Mouse (Mus musculus) stomach, postnatal 0 days (tissue): ENCODE measurements around the gene Grhpr. TPM values are rescaled to one million over a fixed set of nuclear protein-coding genes. Genes with fewer than 3 reads are reported as not detected.

Experiments
- ATAC-seq: fragments of 200-750 bp; cut with Nextera tagmentation; 2 replicates; pipeline ENCODE4 v1.8.0; 2017; ENCODE audit not compliant: low FRiP score, low TSS enrichment
- DNase-seq: peaks from one replicate; pipeline ENCODE4 v3.0.0-alpha.2; 2016; ENCODE audit warnings: low spot score
- H3K27ac ChIP-seq: fragments of 300-500 bp; sonication (generic); replicated peaks from 2 replicates; pipeline ENCODE4 v1.5.1; 2014; ENCODE audit warnings: mild to moderate bottlenecking, control low read depth
- H3K27me3 ChIP-seq: fragments of 300-500 bp; sonication (generic); 2 replicates; pipeline ENCODE4 v1.6.1; 2014; ENCODE audit warnings: low read length; ENCODE audit not compliant: control insufficient read depth, insufficient read depth
- H3K36me3 ChIP-seq: fragments of 300-500 bp; sonication (generic); 2 replicates; pipeline ENCODE4 v1.6.1; 2014; ENCODE audit warnings: low read length, mixed read lengths; ENCODE audit not compliant: control insufficient read depth, insufficient read depth
- H3K4me1 ChIP-seq: fragments of 300-500 bp; sonication (generic); replicated peaks from 2 replicates; pipeline ENCODE4 v1.6.1; 2014; ENCODE audit warnings: antibody characterized with exemption; ENCODE audit not compliant: control insufficient read depth, insufficient read depth
- H3K4me2 ChIP-seq: fragments of 300-500 bp; sonication (generic); replicated peaks from 2 replicates; pipeline ENCODE4 v1.6.1; 2014; ENCODE audit warnings: low read depth, mild to moderate bottlenecking, control low read depth, moderate library complexity
- H3K4me3 ChIP-seq: fragments of 300-500 bp; sonication (generic); 2 replicates; pipeline ENCODE4 v1.5.1; 2014; ENCODE audit warnings: low read depth, low read length, control low read depth
- H3K9ac ChIP-seq: fragments of 300-500 bp; sonication (generic); 2 replicates; pipeline ENCODE4 v1.6.1; 2014; ENCODE audit warnings: mild to moderate bottlenecking, low read length, control low read depth, mixed read lengths
- H3K9me3 ChIP-seq: fragments of 300-500 bp; sonication (generic); 2 replicates; pipeline ENCODE4 v1.6.1; 2016; ENCODE audit warnings: low read length; ENCODE audit not compliant: control insufficient read depth
- CTCF ChIP-seq: IDR thresholded peaks from 2 replicates; pipeline ENCODE4 v1.5.1; 2016; ENCODE audit warnings: antibody characterized with exemption, low read depth, mild to moderate bottlenecking, moderate library complexity
- EP300 ChIP-seq: optimal IDR thresholded peaks from 2 replicates; pipeline ENCODE3; 2016; ENCODE audit warnings: antibody characterized with exemption
- whole genome bisulfite sequencing: fragments of 180-500 bp; shearing (Covaris S2); extraction: QIAGEN DNeasy Blood & Tissue Kit; methylation state at CpG from one replicate; pipeline ENCODE4 v1.1.7; 2014; 5-methylcytosine and 5-hydroxymethylcytosine counted together
- polyA plus RNA-seq: library from polyadenylated mRNA; unstranded; fragments of >200 nt; fragmentation: Nextera tagmentation; extraction: Ambion mirVana; gene quantifications from 2 replicates; pipeline ENCODE4 v1.2.1, GENCODE M21; 2015

Gene Grhpr
- polyA plus RNA-seq, 1 experiment from 2014 or later: 57.3 TPM

DNA sequence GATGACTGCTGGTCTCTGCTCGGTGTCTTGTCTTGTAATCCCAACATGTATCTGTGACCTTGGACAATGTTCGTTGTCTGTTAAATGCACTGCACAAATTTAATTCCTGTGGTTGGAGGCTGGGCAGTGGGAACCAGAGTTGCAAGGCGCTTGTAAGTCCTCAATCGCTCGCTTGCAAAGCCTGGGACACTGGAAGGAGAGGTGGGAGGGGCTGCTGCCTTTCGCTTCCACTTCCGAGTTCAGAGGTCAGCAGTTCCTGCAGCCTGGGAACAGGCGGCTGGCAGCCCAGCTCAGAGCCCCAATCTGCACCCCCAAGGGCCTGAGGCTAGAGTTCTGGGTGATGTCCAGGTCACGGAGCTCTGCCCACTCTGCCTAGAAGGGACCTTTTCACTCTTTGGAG lies 28.2 kb upstream of the Grhpr start:
- no peak overlapping the region for H3K9ac ChIP-seq
- H3K4me2 ChIP-seq: no peak overlapping the region
- H3K27me3 ChIP-seq: no peaks in the 10 kb centered on the region
- no peak for TF ChIP-seq CTCF
- no peak for TF ChIP-seq EP300
- H3K36me3 ChIP-seq: no peaks in the 10 kb centered on the region
- H3K9me3 ChIP-seq: no peaks in the 10 kb centered on the region
- ATAC-seq (no peak), DNase-seq (no peak)
- 74% methylated on average over 9 of the region's 9 CpGs for WGBS
- no peaks in the 10 kb centered on the region for H3K4me1 ChIP-seq
- no peak overlapping the region for H3K27ac ChIP-seq
- H3K4me3 ChIP-seq: no peak overlapping the region

DNA sequence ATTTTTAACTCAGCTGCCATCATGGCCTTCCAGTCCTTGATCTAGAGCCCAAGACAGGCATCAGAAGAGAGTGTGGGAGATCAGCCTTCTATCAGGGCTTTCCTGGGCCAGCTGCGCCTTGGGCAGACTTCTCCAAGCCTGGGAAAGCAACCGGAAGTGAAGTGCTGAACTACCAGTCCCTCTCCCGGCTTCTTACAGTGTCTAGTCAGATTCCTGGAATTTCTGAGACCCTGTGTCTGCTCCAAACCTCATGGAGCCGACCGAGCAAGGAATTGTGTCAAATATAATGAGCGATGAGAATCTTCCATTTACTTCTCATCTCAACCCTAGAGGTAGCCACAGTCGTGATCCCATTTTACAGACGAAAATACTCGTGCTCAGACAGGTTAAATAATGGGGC lies 22.4 kb upstream of the Grhpr start:
- no peak overlapping the region for H3K4me2 ChIP-seq
- H3K4me1 ChIP-seq: no peaks in the 10 kb centered on the region
- no peak overlapping the region for H3K27ac ChIP-seq
- no peak overlapping the region for H3K9ac ChIP-seq
- H3K27me3 ChIP-seq: no peaks in the 10 kb centered on the region
- TF ChIP-seq EP300 (no peak), CTCF (no peak)
- no peak for DNase-seq
- no peak overlapping the region for H3K4me3 ChIP-seq
- H3K9me3 ChIP-seq: no peaks in the 10 kb centered on the region
- no peak for ATAC-seq
- 80% methylated on average over 9 of the region's 9 CpGs for WGBS
- H3K36me3 ChIP-seq: no peaks in the 10 kb centered on the region

DNA sequence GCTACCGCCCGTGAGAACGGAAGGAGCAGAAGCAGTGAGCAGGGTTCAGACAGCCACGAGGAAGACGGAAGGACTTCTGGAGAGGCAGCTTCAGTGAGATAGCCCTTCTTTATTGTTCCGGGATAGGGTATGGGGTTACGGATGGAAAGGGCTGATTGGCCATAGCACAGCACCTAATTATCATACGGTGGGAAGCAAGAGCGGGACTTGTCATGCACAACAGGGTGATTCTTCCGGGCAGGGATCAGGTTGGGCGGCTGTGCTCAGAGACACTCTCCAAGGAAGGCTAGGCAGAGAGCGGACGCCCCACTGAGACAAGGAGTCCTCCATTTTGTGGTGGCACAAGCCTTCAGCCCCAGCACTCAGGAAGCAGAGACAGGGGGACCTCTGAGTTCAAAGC lies 22.0 kb upstream of the Grhpr start:
- H3K4me3 ChIP-seq: no peak overlapping the region
- H3K36me3 ChIP-seq: no peaks in the 10 kb centered on the region
- H3K27ac ChIP-seq: no peak overlapping the region
- ATAC-seq (no peak), DNase-seq (no peak)
- no peak overlapping the region for H3K4me2 ChIP-seq
- WGBS: 93% methylated on average over 13 of the region's 13 CpGs
- no peak overlapping the region for H3K9ac ChIP-seq
- H3K27me3 ChIP-seq: no peaks in the 10 kb centered on the region
- no peaks in the 10 kb centered on the region for H3K9me3 ChIP-seq
- TF ChIP-seq CTCF (no peak), EP300 (no peak)
- no peaks in the 10 kb centered on the region for H3K4me1 ChIP-seq

DNA sequence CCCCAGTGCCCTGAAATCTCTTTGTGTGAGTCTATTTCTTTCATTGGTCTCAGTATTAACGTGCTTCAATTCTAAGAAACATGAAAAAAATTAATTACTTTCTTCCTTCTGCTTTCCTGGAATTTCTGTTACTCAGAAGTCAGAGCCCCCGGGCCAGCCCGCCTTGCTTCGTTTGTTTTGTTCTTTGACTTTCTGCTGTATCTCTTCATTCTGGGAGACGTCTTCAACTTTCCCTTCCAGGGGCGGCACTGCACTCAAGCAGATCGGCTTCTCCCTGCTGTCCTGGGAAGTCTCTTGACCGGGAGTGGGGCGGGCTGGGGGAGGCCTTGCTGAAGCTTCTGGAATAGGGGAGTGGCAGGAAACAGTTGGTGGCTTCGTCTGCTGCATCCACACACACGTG lies 18.0 kb upstream of the Grhpr start:
- Histone ChIP-seq H3K9me3 (no peaks in the 10 kb centered on the region), H3K27me3 (no peaks in the 10 kb centered on the region), H3K4me1 (no peaks in the 10 kb centered on the region), H3K27ac (no peak overlapping the region), H3K4me3 (no peak overlapping the region), H3K9ac (no peak overlapping the region), H3K36me3 (no peaks in the 10 kb centered on the region), H3K4me2 (no peak overlapping the region)
- 55% methylated on average over 11 of the region's 11 CpGs for WGBS
- no peak for DNase-seq
- TF ChIP-seq CTCF (no peak), EP300 (no peak)
- ATAC-seq: no peak

DNA sequence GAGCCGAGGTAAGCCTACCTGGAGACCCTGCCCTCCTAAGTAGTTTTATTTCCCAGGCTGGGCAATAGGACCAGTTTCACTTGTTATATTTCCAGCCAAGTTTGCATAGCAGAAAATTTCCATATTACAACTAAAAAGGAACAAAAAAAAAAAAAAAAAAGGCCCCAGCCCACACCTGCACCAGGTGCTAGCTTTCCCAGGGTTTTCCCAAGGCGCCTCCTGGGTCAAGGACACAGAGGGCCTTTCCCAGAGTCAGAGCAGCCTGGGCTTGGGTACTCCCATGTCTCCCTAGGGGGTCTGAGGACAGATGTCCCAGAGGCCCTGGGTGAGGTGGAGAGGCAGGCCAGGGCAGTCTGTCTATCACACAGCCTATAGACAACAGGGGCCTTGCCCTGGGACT lies 16.0 kb upstream of the Grhpr start:
- H3K4me2 ChIP-seq: no peak overlapping the region
- no peaks in the 10 kb centered on the region for H3K36me3 ChIP-seq
- no peak for TF ChIP-seq EP300
- TF ChIP-seq CTCF: no peak
- H3K4me3 ChIP-seq: no peak overlapping the region
- H3K9me3 ChIP-seq: no peaks in the 10 kb centered on the region
- 88% methylated on average over 2 of the region's 2 CpGs for WGBS
- no peak overlapping the region for H3K9ac ChIP-seq
- DNase-seq: no peak
- H3K4me1 ChIP-seq: no peaks in the 10 kb centered on the region
- no peak overlapping the region for H3K27ac ChIP-seq
- no peak for ATAC-seq
- no peaks in the 10 kb centered on the region for H3K27me3 ChIP-seq

DNA sequence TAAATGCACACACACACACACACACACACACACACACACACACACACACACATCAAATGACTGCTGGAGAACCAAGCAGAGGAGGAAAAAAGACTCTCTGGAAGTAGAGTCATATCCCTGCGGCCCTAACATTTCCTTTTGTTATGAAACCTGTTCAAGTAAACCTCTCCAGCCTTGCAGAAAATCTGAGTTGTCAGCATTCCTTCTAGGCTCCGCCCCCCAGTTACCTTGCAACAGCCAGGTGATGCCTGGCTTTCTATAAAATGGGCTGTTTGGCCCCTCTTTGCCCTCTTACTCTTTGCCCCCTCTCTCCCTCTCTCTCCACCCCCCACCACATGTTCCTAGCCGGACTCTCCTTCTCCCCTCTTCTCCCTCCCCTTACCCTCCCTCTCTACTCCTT lies 15.5 kb upstream of the Grhpr start:
- no peak overlapping the region for H3K9ac ChIP-seq
- no peak for ATAC-seq
- no peak overlapping the region for H3K4me3 ChIP-seq
- TF ChIP-seq CTCF (no peak), EP300 (no peak)
- no peaks in the 10 kb centered on the region for H3K4me1 ChIP-seq
- no peaks in the 10 kb centered on the region for H3K27me3 ChIP-seq
- no peaks in the 10 kb centered on the region for H3K9me3 ChIP-seq
- no peak overlapping the region for H3K4me2 ChIP-seq
- no peaks in the 10 kb centered on the region for H3K36me3 ChIP-seq
- no peak for DNase-seq
- H3K27ac ChIP-seq: no peak overlapping the region
- 68% methylated on average over 3 of the region's 3 CpGs for WGBS

DNA sequence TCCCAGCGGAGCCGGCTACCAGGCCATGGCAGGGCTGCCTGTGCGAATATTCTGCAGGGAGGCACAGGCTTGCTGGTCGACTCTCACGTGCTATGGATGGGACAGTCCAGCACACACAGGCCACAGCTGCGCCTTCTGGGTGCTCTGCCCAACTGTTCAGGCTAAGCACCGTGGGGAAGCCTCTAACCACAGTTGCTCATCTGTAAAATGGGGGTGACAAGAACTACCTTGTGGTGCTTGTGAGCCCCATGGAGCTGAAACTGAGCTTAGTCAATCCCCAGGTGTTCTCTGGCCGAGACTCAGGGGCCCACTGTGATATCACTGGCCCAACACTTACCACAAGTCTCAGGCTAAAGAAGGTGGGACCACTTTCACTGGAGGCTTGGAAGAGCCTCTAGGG lies 13.8 kb upstream of the Grhpr start:
- TF ChIP-seq EP300 (no peak), CTCF (no peak)
- H3K4me1 ChIP-seq: no peaks in the 10 kb centered on the region
- ATAC-seq (no peak), DNase-seq (no peak)
- no peak overlapping the region for H3K4me3 ChIP-seq
- no peaks in the 10 kb centered on the region for H3K27me3 ChIP-seq
- H3K27ac ChIP-seq: no peak overlapping the region
- H3K9ac ChIP-seq: no peak overlapping the region
- no peaks in the 10 kb centered on the region for H3K9me3 ChIP-seq
- 87% methylated on average over 8 of the region's 8 CpGs for WGBS
- no peaks in the 10 kb centered on the region for H3K36me3 ChIP-seq
- no peak overlapping the region for H3K4me2 ChIP-seq
